Mouse (Mus musculus) liver, embryonic 16.5 days (tissue): ENCODE measurements at regions not wholly inside any gene's neighbourhood (a gene's known extent, or its start where the extent isn't known, plus 50 kb on each side); places are given as distances from the start of the nearest gene placed in this dataset.

Experiments
- ATAC-seq: fragments of 200-750 bp; cut with Nextera tagmentation; 2 replicates; pipeline ENCODE4 v1.8.0; 2017; ENCODE audit warnings: low read depth, mild to moderate bottlenecking, moderate number of reproducible peaks, moderate library complexity
- H3K27ac ChIP-seq: fragments of 300-500 bp; sonication (generic); 2 replicates; pipeline ENCODE4 v1.5.1; 2014; ENCODE audit warnings: mild to moderate bottlenecking, low read length
- H3K27me3 ChIP-seq: fragments of 300-500 bp; sonication (generic); 2 replicates; pipeline ENCODE4 v1.6.1; 2014; ENCODE audit warnings: low read depth, low read length, mixed read lengths; ENCODE audit not compliant: control insufficient read depth, insufficient read depth
- H3K36me3 ChIP-seq: fragments of 300-500 bp; sonication (generic); 2 replicates; pipeline ENCODE4 v1.6.1; 2014; ENCODE audit warnings: mild to moderate bottlenecking; ENCODE audit not compliant: control insufficient read depth, insufficient read depth
- H3K4me1 ChIP-seq: fragments of 300-500 bp; sonication (generic); 2 replicates; pipeline ENCODE4 v1.6.1; 2014; ENCODE audit warnings: low read depth, low read length, mixed read lengths; ENCODE audit not compliant: control insufficient read depth
- H3K4me2 ChIP-seq: fragments of 300-500 bp; sonication (generic); 2 replicates; pipeline ENCODE4 v1.6.1; 2014; ENCODE audit warnings: low read depth, low read length, mixed read lengths
- H3K4me3 ChIP-seq: fragments of 300-500 bp; sonication (generic); 2 replicates; pipeline ENCODE4 v1.5.1; 2014; ENCODE audit warnings: low read depth, mild to moderate bottlenecking, low read length
- H3K9ac ChIP-seq: fragments of 300-500 bp; sonication (generic); 2 replicates; pipeline ENCODE4 v1.6.1; 2014; ENCODE audit warnings: low read depth, low read length
- H3K9me3 ChIP-seq: fragments of 300-500 bp; sonication (generic); replicated peaks from 2 replicates; pipeline ENCODE4 v1.6.1; 2016; ENCODE audit warnings: low read length; ENCODE audit not compliant: control insufficient read depth
- WGBS: fragments of 180-500 bp; shearing (Covaris S2); extraction: QIAGEN DNeasy Blood & Tissue Kit; methylation state at CpG from one replicate; pipeline ENCODE4 v1.1.7; 2014; ENCODE audit not compliant: insufficient replicate concordance; 5-methylcytosine and 5-hydroxymethylcytosine counted together

GRCm38 (mm10) chr15:61717216-61717615 is 794.4 kb upstream of the A1bg start:
- Histone ChIP-seq H3K4me1 (no peaks in the 10 kb centered on the region), H3K27me3 (no peaks in the 10 kb centered on the region), H3K36me3 (no peaks in the 10 kb centered on the region), H3K4me3 (no peak overlapping the region), H3K4me2 (no peak overlapping the region), H3K9me3 (no peaks in the 10 kb centered on the region), H3K27ac (no peak overlapping the region), H3K9ac (no peak overlapping the region)
- ATAC-seq = no peak
- 46% methylated on average over 1 of the region's 1 CpGs for WGBS

GRCm38 (mm10) chr15:61713953-61714352 is 791.1 kb upstream of the A1bg start:
- Histone ChIP-seq H3K27me3 (no peaks in the 10 kb centered on the region), H3K36me3 (no peaks in the 10 kb centered on the region), H3K27ac (no peak overlapping the region), H3K4me1 (no peaks in the 10 kb centered on the region), H3K4me3 (no peak overlapping the region), H3K9ac (no peak overlapping the region), H3K9me3 (no peaks in the 10 kb centered on the region), H3K4me2 (no peak overlapping the region)
- no peak for ATAC-seq
- WGBS = 57% methylated on average over 2 of the region's 2 CpGs

- H3K4me3 ChIP-seq = no peak overlapping the region
Observed at GRCm38 (mm10) chr15:61708928-61709327, 786.1 kb upstream of the A1bg start.

DNA sequence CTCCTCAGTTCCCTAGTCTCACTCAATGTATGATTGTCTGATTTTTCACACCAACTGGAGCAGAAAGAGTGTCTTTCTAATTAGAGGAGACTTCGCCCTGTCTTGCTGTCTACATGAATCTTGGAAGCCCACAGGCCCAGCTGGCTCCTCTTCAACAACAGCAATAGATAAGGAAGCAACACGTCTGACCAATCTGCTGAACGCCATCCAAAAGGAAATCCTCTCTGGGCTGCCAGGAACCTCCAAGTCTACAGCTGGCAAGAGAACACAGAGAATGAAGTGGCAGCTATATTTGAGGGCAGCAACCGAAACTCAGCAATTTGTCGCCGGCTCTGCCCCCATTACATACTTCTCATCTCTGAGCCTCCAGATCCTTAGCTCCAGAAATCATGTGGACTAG is 785.1 kb upstream of the A1bg start:
- Histone ChIP-seq H3K4me2 (no peak overlapping the region), H3K27me3 (no peaks in the 10 kb centered on the region), H3K4me3 (no peak overlapping the region), H3K9me3 (no peaks in the 10 kb centered on the region), H3K27ac (no peak overlapping the region), H3K9ac (no peak overlapping the region), H3K4me1 (no peaks in the 10 kb centered on the region), H3K36me3 (no peaks in the 10 kb centered on the region)
- no peak for ATAC-seq
- 38% methylated on average over 6 of the region's 6 CpGs for WGBS

More at GRCm38 (mm10) chr15:61708928-61709327, 786.1 kb upstream of the A1bg start:
- H3K9me3 ChIP-seq = no peaks in the 10 kb centered on the region
- H3K27ac ChIP-seq = no peak overlapping the region
- H3K9ac ChIP-seq = no peak overlapping the region
- no peaks in the 10 kb centered on the region for H3K36me3 ChIP-seq
- no peaks in the 10 kb centered on the region for H3K4me1 ChIP-seq
- 69% methylated on average over 4 of the region's 4 CpGs for WGBS
- ATAC-seq = no peak
- H3K4me2 ChIP-seq = no peak overlapping the region
- no peaks in the 10 kb centered on the region for H3K27me3 ChIP-seq

DNA sequence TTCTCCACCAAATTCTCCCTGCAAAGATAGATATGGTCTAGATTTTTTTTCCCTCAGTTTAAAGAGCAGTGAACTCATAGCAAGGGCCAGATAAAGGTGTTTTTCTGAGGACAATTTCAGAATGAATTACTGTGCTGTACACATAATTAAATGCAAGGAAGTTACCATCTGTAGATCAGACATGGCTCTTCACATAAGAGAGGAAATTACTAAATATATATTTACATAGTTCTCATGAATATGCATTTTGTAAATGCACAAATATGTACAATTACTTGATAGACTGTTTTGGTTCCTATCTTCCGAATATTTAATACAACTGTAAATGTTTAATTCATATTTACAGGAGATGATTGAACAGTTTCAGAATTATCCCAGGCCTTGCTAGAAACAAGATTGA is 769.9 kb upstream of the A1bg start:
- no peak overlapping the region for H3K4me3 ChIP-seq
- H3K36me3 ChIP-seq = no peaks in the 10 kb centered on the region
- no peaks in the 10 kb centered on the region for H3K27me3 ChIP-seq
- no peaks in the 10 kb centered on the region for H3K4me1 ChIP-seq
- H3K9ac ChIP-seq = no peak overlapping the region
- ATAC-seq = no peak
- no peak overlapping the region for H3K27ac ChIP-seq
- H3K9me3 ChIP-seq = no peaks in the 10 kb centered on the region
- H3K4me2 ChIP-seq = no peak overlapping the region
- 65% methylated on average over 1 of the region's 1 CpGs for WGBS

DNA sequence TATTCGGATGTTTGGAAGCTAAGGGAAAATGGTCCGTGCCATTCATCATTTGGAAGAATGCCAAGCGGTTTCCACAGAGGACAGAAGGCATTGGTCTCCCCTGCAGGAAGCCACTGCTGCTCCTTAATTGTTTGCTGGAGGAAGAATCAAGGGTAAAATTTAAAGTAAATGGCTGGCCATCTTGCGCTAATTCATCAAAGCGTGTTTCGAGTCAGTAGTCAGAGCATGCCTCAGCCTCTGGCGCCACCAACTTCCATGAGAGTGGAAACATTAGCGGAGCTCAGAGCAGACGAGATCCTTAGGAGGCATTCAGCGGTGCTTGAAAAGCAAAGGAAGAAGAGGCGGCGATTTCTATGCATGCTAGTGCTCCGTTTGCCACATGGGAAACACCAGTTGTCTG is 767.6 kb upstream of the A1bg start:
- Histone ChIP-seq H3K4me1 (no peaks in the 10 kb centered on the region), H3K27me3 (no peaks in the 10 kb centered on the region), H3K36me3 (no peaks in the 10 kb centered on the region), H3K9me3 (no peaks in the 10 kb centered on the region), H3K4me3 (no peak overlapping the region), H3K9ac (no peak overlapping the region), H3K27ac (no peak overlapping the region), H3K4me2 (no peak overlapping the region)
- no peak for ATAC-seq
- 66% methylated on average over 13 of the region's 13 CpGs for WGBS

- Histone ChIP-seq H3K4me3 (no peak overlapping the region), H3K36me3 (no peaks in the 10 kb centered on the region), H3K4me2 (no peak overlapping the region), H3K9me3 (no peaks in the 10 kb centered on the region), H3K4me1 (no peaks in the 10 kb centered on the region), H3K9ac (no peak overlapping the region), H3K27me3 (no peaks in the 10 kb centered on the region), H3K27ac (no peak overlapping the region)
- ATAC-seq = no peak
- WGBS = 67% methylated on average over 12 of the region's 12 CpGs
Observed at GRCm38 (mm10) chr15:61689776-61690397, 767.1 kb upstream of the A1bg start.

GRCm38 (mm10) chr15:61682968-61683367 is 760.2 kb upstream of the A1bg start:
- Histone ChIP-seq H3K9me3 (no peaks in the 10 kb centered on the region), H3K27ac (no peak overlapping the region), H3K4me3 (no peak overlapping the region), H3K9ac (no peak overlapping the region), H3K36me3 (no peaks in the 10 kb centered on the region), H3K27me3 (no peaks in the 10 kb centered on the region), H3K4me1 (no peaks in the 10 kb centered on the region), H3K4me2 (no peak overlapping the region)
- WGBS = 67% methylated on average over 4 of the region's 4 CpGs
- no peak for ATAC-seq

DNA sequence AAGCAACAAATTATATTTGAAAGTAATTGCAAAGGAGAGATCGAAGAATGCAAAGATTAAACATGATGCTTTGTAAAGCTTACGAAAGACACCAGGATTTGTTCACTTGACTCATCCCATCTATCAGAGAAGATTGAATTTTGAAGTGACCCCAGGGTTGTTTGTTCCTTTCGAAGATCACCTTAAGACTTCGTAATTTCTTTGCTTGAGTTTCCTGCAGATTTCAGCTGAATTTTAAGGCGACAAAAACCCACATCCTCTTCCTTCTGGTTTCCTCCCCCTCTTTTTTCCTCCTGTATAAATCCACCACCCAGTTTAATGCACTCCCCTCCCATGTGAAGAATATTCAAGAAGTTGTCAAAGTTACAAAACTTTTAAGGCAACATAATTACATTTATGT is 747.7 kb upstream of the A1bg start:
- 36% methylated on average over 5 of the region's 5 CpGs for WGBS
- H3K4me2 ChIP-seq = no peak overlapping the region
- no peaks in the 10 kb centered on the region for H3K9me3 ChIP-seq
- no peak overlapping the region for H3K4me3 ChIP-seq
- no peak overlapping the region for H3K27ac ChIP-seq
- no peak for ATAC-seq
- no peaks in the 10 kb centered on the region for H3K4me1 ChIP-seq
- no peak overlapping the region for H3K9ac ChIP-seq
- H3K36me3 ChIP-seq = no peaks in the 10 kb centered on the region
- H3K27me3 ChIP-seq = no peaks in the 10 kb centered on the region
